Mouse (Mus musculus): ENCODE measurements around the gene Olfr532.

GRCm38 (mm10) chr7:140374300-140374699 lies 47.1 kb downstream of the Olfr532 start:
- TF ChIP-seq POLR2A (IDR thresholded peaks at IDR 0.05; ENCODE audit: low read depth, low read length) (no peak), CTCF (IDR thresholded peaks at IDR 0.05; ENCODE audit: borderline replicate concordance, insufficient read depth, low read length) (no peak)

All from embryonic fibroblast, embryonic 13.5 days (primary cell).